Mouse (Mus musculus) cerebellum, postnatal 14 days (tissue): Measurements from ENCODE around the gene Gm20824.
"Not testable (repeated sequence)": the region's sequence is repeated elsewhere in the genome, so short reads cannot be mapped to it uniquely, and the experiment has no call there.

ENCODE experiments used
- DNase-seq, 2 experiments: peaks; one replicate each; pipeline ENCODE4 v3.0.0; 2021; ENCODE audit warnings: mixed read lengths in 2 of 2

Gm20824 gene

GRCm38 (mm10) chrY:8257607-8258006 lies at the start of gene Gm20824:
Gm20824 (plus strand) TSS chrY:8257907.
- DNase-seq = not testable (repeated sequence)
